Mouse (Mus musculus) lung, embryonic 14.5 days (tissue): ENCODE data around the gene Vasp. TPM values are rescaled to one million over a fixed set of nuclear protein-coding genes. Genes with fewer than 3 reads are reported as not detected.
A peak's percentile ranks its signal among the peaks of the same experiment; 100 is the strongest.

Experiments
- ATAC-seq: fragments of 200-750 bp; cut with Nextera tagmentation; 2 replicates; pipeline ENCODE4 v1.8.0; 2017; ENCODE audit warnings: mild to moderate bottlenecking, moderate TSS enrichment, moderate library complexity; ENCODE audit not compliant: insufficient read depth
- DNase-seq: peaks from one replicate; pipeline ENCODE4 v3.0.0-alpha.2; 2015
- H3K27ac ChIP-seq: fragments of 300-500 bp; sonication (generic); 2 replicates; pipeline ENCODE4 v1.5.1; 2014; ENCODE audit warnings: low read depth, mild to moderate bottlenecking, moderate library complexity
- H3K27me3 ChIP-seq: fragments of 300-500 bp; sonication (generic); 2 replicates; pipeline ENCODE4 v1.6.1; 2014; ENCODE audit warnings: low read length, control low read depth; ENCODE audit not compliant: insufficient read depth
- H3K36me3 ChIP-seq: fragments of 300-500 bp; sonication (generic); 2 replicates; pipeline ENCODE4 v1.6.1; 2014; ENCODE audit warnings: control low read depth; ENCODE audit not compliant: insufficient read depth
- H3K4me1 ChIP-seq: fragments of 300-500 bp; sonication (generic); 2 replicates; pipeline ENCODE4 v1.6.1; 2014; ENCODE audit warnings: antibody characterized with exemption, control low read depth; ENCODE audit not compliant: insufficient read depth
- H3K4me2 ChIP-seq: fragments of 300-500 bp; sonication (generic); 2 replicates; pipeline ENCODE4 v1.6.1; 2014; ENCODE audit warnings: mild to moderate bottlenecking
- H3K4me3 ChIP-seq: fragments of 300-500 bp; sonication (generic); 2 replicates; pipeline ENCODE4 v1.5.1; 2014; ENCODE audit warnings: low read depth, low read length
- H3K9ac ChIP-seq: fragments of 300-500 bp; sonication (generic); 2 replicates; pipeline ENCODE4 v1.6.1; 2014
- H3K9me3 ChIP-seq: fragments of 300-500 bp; sonication (generic); 2 replicates; pipeline ENCODE4 v1.6.1; 2016; ENCODE audit warnings: low read depth, low read length, control low read depth
- CTCF ChIP-seq: IDR thresholded peaks from 2 replicates; pipeline ENCODE4 v1.5.1; 2016; ENCODE audit warnings: antibody characterized with exemption, low read depth
- WGBS: fragments of 180-500 bp; shearing (Covaris S2); extraction: QIAGEN DNeasy Blood & Tissue Kit; methylation state at CpG from one replicate; pipeline ENCODE4 v1.1.7; 2014; 5-methylcytosine and 5-hydroxymethylcytosine counted together
- polyA plus RNA-seq: library from polyadenylated mRNA; unstranded; fragments of >200 nt; fragmentation: Nextera tagmentation; extraction: Ambion mirVana; gene quantifications from 2 replicates; pipeline ENCODE4 v1.2.1, GENCODE M21; 2014

Vasp gene
- polyA plus RNA-seq, 1 experiment from 2014 or later = 95.3 TPM

- Histone ChIP-seq H3K9me3 (no peaks in the 10 kb centered on the region), H3K4me1 (no peaks in the 10 kb centered on the region), H3K36me3 (no peaks in the 10 kb centered on the region), H3K27me3 (peaks cover 58% of the 10 kb centered on the region), H3K4me3 (peak overlapping the region; percentile 39; the same call in 1 of the 2 replicates), H3K9ac (peak overlapping the region; percentile 27; the same call in 1 of the 2 replicates), H3K4me2 (peak overlapping the region; percentile 54; the same call in 1 of the 2 replicates), H3K27ac (no peak overlapping the region)
- ATAC-seq = no peak
- no peak for DNase-seq
- TF ChIP-seq CTCF = no peak
- 49% methylated on average over 13 of the region's 13 CpGs for WGBS
Measured at GRCm38 (mm10) chr7:19302264-19303045, 30.8 kb upstream of the Vasp start.

- 11% methylated on average over 16 of the region's 16 CpGs for WGBS
Measured at GRCm38 (mm10) chr7:19301461-19302263, 30.0 kb upstream of the Vasp start.

GRCm38 (mm10) chr7:19300501-19301421 is 29.1 kb upstream of the Vasp start:
- under 1% methylated on average over 29 of the region's 29 CpGs for WGBS

More at GRCm38 (mm10) chr7:19301461-19302263, 30.0 kb upstream of the Vasp start:
- Histone ChIP-seq H3K27me3 (peaks cover 50% of the 10 kb centered on the region), H3K4me1 (no peaks in the 10 kb centered on the region), H3K9me3 (no peaks in the 10 kb centered on the region; the same call in 1 of the 2 replicates), H3K27ac (no peak overlapping the region), H3K4me3 (peak overlapping the region; percentile 39), H3K4me2 (peak overlapping the region; percentile 54), H3K9ac (peak overlapping the region; percentile 27), H3K36me3 (no peaks in the 10 kb centered on the region)
- no peak for DNase-seq
- TF ChIP-seq CTCF = no peak
- ATAC-seq = no peak

GRCm38 (mm10) chr7:19299194-19299593 is 27.6 kb upstream of the Vasp start:
- peak; percentile 73 for TF ChIP-seq CTCF
- no peak overlapping the region for H3K4me3 ChIP-seq
- no peaks in the 10 kb centered on the region for H3K36me3 ChIP-seq
- H3K4me1 ChIP-seq = no peaks in the 10 kb centered on the region
- no peak overlapping the region for H3K4me2 ChIP-seq
- H3K27ac ChIP-seq = no peak overlapping the region
- ATAC-seq = no peak
- peaks cover 25% of the 10 kb centered on the region for H3K27me3 ChIP-seq
- no peaks in the 10 kb centered on the region; the same call in 1 of the 2 replicates for H3K9me3 ChIP-seq
- peak; percentile 74 for DNase-seq
- 17% methylated on average over 3 of the region's 3 CpGs for WGBS
- H3K9ac ChIP-seq = no peak overlapping the region

More at GRCm38 (mm10) chr7:19300501-19301421, 29.1 kb upstream of the Vasp start:
- TF ChIP-seq CTCF = peak; percentile 96
- ATAC-seq (peak; percentile 88), DNase-seq (peak; percentile 94)
- H3K4me1 ChIP-seq = no peaks in the 10 kb centered on the region
- peak overlapping the region; percentile 54 for H3K4me2 ChIP-seq
- no peaks in the 10 kb centered on the region; the same call in 1 of the 2 replicates for H3K9me3 ChIP-seq
- H3K9ac ChIP-seq = peak overlapping the region; percentile 7; the same call in 1 of the 2 replicates
- no peaks in the 10 kb centered on the region for H3K36me3 ChIP-seq
- no peak overlapping the region for H3K27ac ChIP-seq
- H3K27me3 ChIP-seq = peaks cover 41% of the 10 kb centered on the region
- peak overlapping the region; percentile 39 for H3K4me3 ChIP-seq

GRCm38 (mm10) chr7:19297794-19298193 is 26.2 kb upstream of the Vasp start:
- ATAC-seq = no peak
- H3K36me3 ChIP-seq = no peaks in the 10 kb centered on the region
- no peak overlapping the region for H3K4me3 ChIP-seq
- no peak overlapping the region for H3K4me2 ChIP-seq
- no peaks in the 10 kb centered on the region; the same call in 1 of the 2 replicates for H3K9me3 ChIP-seq
- H3K27ac ChIP-seq = no peak overlapping the region
- no peak for TF ChIP-seq CTCF
- no peak for DNase-seq
- H3K9ac ChIP-seq = no peak overlapping the region
- peaks cover 11% of the 10 kb centered on the region for H3K27me3 ChIP-seq
- 89% methylated on average over 5 of the region's 5 CpGs for WGBS
- no peaks in the 10 kb centered on the region for H3K4me1 ChIP-seq

- WGBS = 87% methylated on average over 6 of the region's 6 CpGs
- Histone ChIP-seq H3K4me2 (no peak overlapping the region), H3K4me1 (no peaks in the 10 kb centered on the region), H3K9ac (no peak overlapping the region), H3K36me3 (no peaks in the 10 kb centered on the region), H3K27me3 (peaks cover 3% of the 10 kb centered on the region), H3K4me3 (no peak overlapping the region), H3K9me3 (no peaks in the 10 kb centered on the region; the same call in 1 of the 2 replicates), H3K27ac (no peak overlapping the region)
- TF ChIP-seq CTCF = peak; percentile 18
- ATAC-seq (no peak), DNase-seq (no peak)
Measured at GRCm38 (mm10) chr7:19297034-19297433, 25.4 kb upstream of the Vasp start.
